Mouse (Mus musculus) hindbrain, embryonic 12.5 days (tissue): ENCODE results near the gene Fhl2. TPM values are rescaled to one million over a fixed set of nuclear protein-coding genes. Genes with fewer than 3 reads are reported as not detected.
"Not testable (repeated sequence)": the region's sequence is repeated elsewhere in the genome, so short reads cannot be mapped to it uniquely, and the experiment has no call there.

Experiments used
- ATAC-seq: fragments of 200-750 bp; cut with Nextera tagmentation; 2 replicates; pipeline ENCODE4 v1.8.0; 2017; ENCODE audit warnings: moderate TSS enrichment; ENCODE audit not compliant: low FRiP score
- H3K27ac ChIP-seq: fragments of 300-500 bp; sonication (generic); 2 replicates; pipeline ENCODE4 v1.5.1; 2016; ENCODE audit warnings: mild to moderate bottlenecking
- H3K27me3 ChIP-seq: fragments of 300-500 bp; sonication (generic); 2 replicates; pipeline ENCODE4 v1.6.1; 2016; ENCODE audit warnings: mild to moderate bottlenecking
- H3K36me3 ChIP-seq: fragments of 300-500 bp; sonication (generic); 2 replicates; pipeline ENCODE4 v1.6.1; 2016; ENCODE audit warnings: mild to moderate bottlenecking
- H3K4me1 ChIP-seq: fragments of 300-500 bp; sonication (generic); 2 replicates; pipeline ENCODE4 v1.6.1; 2016
- H3K4me2 ChIP-seq: fragments of 300-500 bp; sonication (generic); replicated peaks from 2 replicates; pipeline ENCODE4 v1.6.1; 2016; ENCODE audit warnings: mild to moderate bottlenecking
- H3K4me3 ChIP-seq: fragments of 300-500 bp; sonication (generic); 2 replicates; pipeline ENCODE4 v1.5.1; 2016; ENCODE audit warnings: mild to moderate bottlenecking
- H3K9ac ChIP-seq: fragments of 300-500 bp; sonication (generic); 2 replicates; pipeline ENCODE4 v1.6.1; 2016; ENCODE audit warnings: mild to moderate bottlenecking, moderate library complexity
- H3K9me3 ChIP-seq: fragments of 300-500 bp; sonication (generic); replicated peaks from 2 replicates; pipeline ENCODE4 v1.6.1; 2016; ENCODE audit warnings: mild to moderate bottlenecking
- WGBS: fragments of 180-500 bp; shearing (Covaris S2); methylation state at CpG from one replicate; pipeline ENCODE4 v1.1.7; 2016; 5-methylcytosine and 5-hydroxymethylcytosine counted together
- polyA plus RNA-seq: library from polyadenylated mRNA; unstranded; fragments of >200 nt; fragmentation: Nextera tagmentation; extraction: Ambion mirVana; gene quantifications from 2 replicates; pipeline ENCODE4 v1.2.1, GENCODE M21; 2016

Fhl2 gene
- polyA plus RNA-seq, 1 experiment from 2014 or later: 11.8 TPM

GRCm38 (mm10) chr1:43211274-43211673 is 14.5 kb upstream of the Fhl2 start:
- no peaks in the 10 kb centered on the region for H3K9me3 ChIP-seq
- H3K4me2 ChIP-seq: no peak overlapping the region
- H3K9ac ChIP-seq: no peak overlapping the region
- H3K27me3 ChIP-seq: no peaks in the 10 kb centered on the region
- no peaks in the 10 kb centered on the region for H3K36me3 ChIP-seq
- no peak for ATAC-seq
- 71% methylated on average over 1 of the region's 1 CpGs for WGBS
- no peak overlapping the region for H3K27ac ChIP-seq
- no peaks in the 10 kb centered on the region for H3K4me1 ChIP-seq
- H3K4me3 ChIP-seq: no peak overlapping the region

- Histone ChIP-seq H3K27ac (no peak overlapping the region), H3K36me3 (no peaks in the 10 kb centered on the region), H3K9ac (no peak overlapping the region), H3K4me1 (no peaks in the 10 kb centered on the region), H3K4me3 (no peak overlapping the region), H3K9me3 (no peaks in the 10 kb centered on the region), H3K27me3 (no peaks in the 10 kb centered on the region), H3K4me2 (no peak overlapping the region)
- WGBS: 86% methylated on average over 9 of the region's 9 CpGs
- no peak for ATAC-seq
These were observed 13.5 kb upstream of the Fhl2 start for GRCm38 (mm10) chr1:43210285-43210684.

- no peaks in the 10 kb centered on the region for H3K9me3 ChIP-seq
These were observed 10.4 kb upstream of the Fhl2 start for GRCm38 (mm10) chr1:43207147-43207546.

DNA sequence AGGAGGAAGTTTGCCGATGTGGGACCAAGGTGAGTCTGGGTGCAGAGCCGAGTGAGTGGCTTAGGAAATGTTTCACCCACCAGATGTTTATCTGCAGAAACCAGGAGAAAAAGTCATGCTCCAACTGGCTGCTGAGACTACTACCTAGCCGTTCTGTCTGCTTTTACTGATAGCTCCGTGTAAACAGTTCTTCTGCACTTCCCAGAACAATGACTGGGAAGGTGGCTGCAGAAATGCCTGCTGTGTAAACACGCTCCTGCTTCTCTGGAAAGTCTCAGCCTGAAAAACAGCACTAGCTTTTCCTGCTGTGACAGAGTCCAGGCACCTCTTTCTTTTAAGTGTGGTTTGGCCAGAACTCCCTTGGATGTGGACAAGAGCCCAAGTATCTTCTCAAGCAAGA is 6.5 kb upstream of the Fhl2 start:
- H3K4me2 ChIP-seq: no peak overlapping the region
- no peak overlapping the region for H3K27ac ChIP-seq
- ATAC-seq: no peak
- no peaks in the 10 kb centered on the region for H3K4me1 ChIP-seq
- H3K27me3 ChIP-seq: no peaks in the 10 kb centered on the region
- no peak overlapping the region for H3K9ac ChIP-seq
- no peak overlapping the region for H3K4me3 ChIP-seq
- no peaks in the 10 kb centered on the region for H3K9me3 ChIP-seq
- 58% methylated on average over 5 of the region's 5 CpGs for WGBS
- H3K36me3 ChIP-seq: no peaks in the 10 kb centered on the region

More at GRCm38 (mm10) chr1:43207147-43207546, 10.4 kb upstream of the Fhl2 start:
- no peaks in the 10 kb centered on the region for H3K27me3 ChIP-seq
- H3K9ac ChIP-seq: no peak overlapping the region
- no peak overlapping the region for H3K4me3 ChIP-seq
- H3K4me1 ChIP-seq: no peaks in the 10 kb centered on the region
- ATAC-seq: no peak
- no peak overlapping the region for H3K4me2 ChIP-seq
- 85% methylated on average over 1 of the region's 1 CpGs for WGBS
- H3K36me3 ChIP-seq: no peaks in the 10 kb centered on the region
- H3K27ac ChIP-seq: no peak overlapping the region

- no peak for ATAC-seq
- H3K9me3 ChIP-seq: no peaks in the 10 kb centered on the region
These were observed 5.4 kb upstream of the Fhl2 start for GRCm38 (mm10) chr1:43202226-43202625.

DNA sequence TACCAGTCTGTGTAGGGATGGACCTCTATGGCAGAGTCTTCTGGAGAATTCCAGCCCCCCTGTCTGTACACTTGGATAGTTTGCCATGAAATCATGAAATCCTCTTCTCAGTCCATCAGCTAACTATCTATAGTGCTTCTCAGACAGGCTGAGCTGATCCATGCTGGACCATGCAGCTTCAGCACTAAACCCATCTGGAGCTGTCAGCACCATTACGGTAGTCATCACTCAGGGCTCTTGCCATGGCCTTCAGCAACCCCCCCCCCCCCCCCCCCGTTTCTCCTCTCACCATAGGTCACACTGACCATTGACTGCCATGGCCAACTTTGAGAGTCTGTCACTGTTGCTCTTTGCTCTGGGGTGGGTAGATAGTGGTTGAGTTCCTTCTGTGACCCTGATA is 5.0 kb upstream of the Fhl2 start:
- H3K36me3 ChIP-seq: no peaks in the 10 kb centered on the region
- H3K9me3 ChIP-seq: no peaks in the 10 kb centered on the region
- ATAC-seq: no peak
- H3K4me3 ChIP-seq: no peak overlapping the region
- no peak overlapping the region for H3K27ac ChIP-seq
- H3K4me2 ChIP-seq: no peak overlapping the region
- no peak overlapping the region for H3K9ac ChIP-seq
- no peaks in the 10 kb centered on the region for H3K4me1 ChIP-seq
- H3K27me3 ChIP-seq: no peaks in the 10 kb centered on the region
- WGBS: 64% methylated on average over 2 of the region's 2 CpGs

More at GRCm38 (mm10) chr1:43202226-43202625, 5.4 kb upstream of the Fhl2 start:
- Histone ChIP-seq H3K4me3 (no peak overlapping the region), H3K27ac (no peak overlapping the region), H3K9ac (no peak overlapping the region), H3K4me2 (no peak overlapping the region), H3K4me1 (no peaks in the 10 kb centered on the region), H3K36me3 (no peaks in the 10 kb centered on the region), H3K27me3 (no peaks in the 10 kb centered on the region)

DNA sequence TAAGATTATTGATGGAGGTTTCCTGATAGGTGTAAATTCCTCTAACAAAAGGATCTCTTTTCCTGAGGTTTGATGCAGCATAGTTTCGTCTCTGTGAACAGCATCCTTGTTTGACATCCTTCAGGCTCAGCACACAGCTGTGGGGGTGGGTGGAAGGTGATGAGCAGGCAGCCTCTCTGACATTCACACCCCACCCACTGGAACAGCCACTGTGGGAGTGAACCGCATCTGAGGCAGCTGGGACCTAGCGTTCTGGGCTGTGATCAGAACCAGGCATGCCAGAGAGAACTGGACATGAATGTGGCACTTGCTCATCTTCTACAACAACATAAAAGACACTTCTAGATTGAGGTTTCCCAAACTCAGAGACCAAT is 3.1 kb upstream of the Fhl2 start:
- Histone ChIP-seq H3K4me2 (no peak overlapping the region), H3K4me1 (no peaks in the 10 kb centered on the region), H3K9me3 (no peaks in the 10 kb centered on the region), H3K9ac (no peak overlapping the region), H3K27ac (no peak overlapping the region), H3K36me3 (no peaks in the 10 kb centered on the region), H3K4me3 (no peak overlapping the region), H3K27me3 (no peaks in the 10 kb centered on the region)
- 68% methylated on average over 3 of the region's 3 CpGs for WGBS
- no peak for ATAC-seq

DNA sequence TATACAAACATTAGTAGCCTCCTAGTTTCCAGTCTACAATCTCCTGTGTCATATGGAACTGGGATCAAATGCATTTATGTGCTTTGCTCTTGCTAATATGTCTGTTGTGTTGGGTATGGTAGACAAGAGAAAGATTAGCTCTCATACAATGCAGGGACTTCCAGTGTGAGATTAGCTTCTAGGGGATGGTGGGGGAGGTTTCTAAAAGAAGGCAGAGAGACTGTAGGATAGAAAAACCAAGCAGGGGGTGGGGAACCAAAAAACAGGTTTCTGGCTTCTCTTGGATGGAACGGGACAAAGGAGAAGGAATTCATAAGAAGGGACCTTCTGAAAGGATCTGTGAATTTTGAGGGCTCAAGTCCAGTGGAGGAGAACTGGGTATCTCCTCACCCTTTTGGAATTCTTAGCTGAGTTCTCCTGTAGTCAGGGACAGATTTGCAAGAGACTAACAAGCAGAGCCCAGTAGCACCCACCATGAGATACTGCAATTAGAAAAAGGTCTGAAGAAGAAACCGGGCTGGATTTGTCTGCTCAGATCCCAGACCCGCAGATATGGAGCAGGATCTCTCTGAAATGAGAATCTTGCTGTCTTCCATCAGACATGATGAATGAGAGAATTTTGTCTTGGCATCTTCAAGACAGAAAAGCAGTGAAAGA is 2.6 kb upstream of the Fhl2 start:
- no peak overlapping the region for H3K27ac ChIP-seq

DNA sequence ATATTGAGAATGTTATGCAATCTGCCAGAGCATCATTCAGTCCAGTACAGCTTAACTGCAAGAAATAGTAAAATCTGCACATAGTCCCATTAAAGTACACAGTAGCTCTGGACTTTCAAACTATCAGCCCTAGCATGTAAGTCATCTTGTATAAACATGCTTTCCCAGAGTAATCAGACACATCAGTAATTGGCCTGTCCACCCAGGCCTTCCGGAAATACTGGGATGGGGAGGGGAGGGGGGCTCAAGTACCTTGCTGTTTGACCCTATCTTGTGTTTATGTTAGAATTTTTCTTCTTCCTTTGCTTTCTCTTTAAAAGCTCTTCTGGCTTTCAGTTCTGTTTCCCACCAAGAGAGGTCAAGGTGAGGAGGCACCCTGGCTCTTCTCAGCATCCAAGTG is 725 bp downstream of the Fhl2 start:
- H3K36me3 ChIP-seq: no peaks in the 10 kb centered on the region
- H3K4me1 ChIP-seq: no peaks in the 10 kb centered on the region
- H3K9ac ChIP-seq: no peak overlapping the region
- 60% methylated on average over 1 of the region's 1 CpGs for WGBS
- H3K27me3 ChIP-seq: no peaks in the 10 kb centered on the region
- no peak overlapping the region for H3K4me2 ChIP-seq
- no peaks in the 10 kb centered on the region for H3K9me3 ChIP-seq
- H3K27ac ChIP-seq: no peak overlapping the region
- no peak overlapping the region for H3K4me3 ChIP-seq
- no peak for ATAC-seq

More for the DNA sequence above, 2.6 kb upstream of the Fhl2 start:
- no peaks in the 10 kb centered on the region for H3K4me1 ChIP-seq
- H3K4me3 ChIP-seq: no peak overlapping the region
- no peak overlapping the region for H3K4me2 ChIP-seq
- 86% methylated on average over 3 of the region's 3 CpGs for WGBS
- no peak overlapping the region for H3K9ac ChIP-seq
- H3K9me3 ChIP-seq: no peaks in the 10 kb centered on the region
- no peaks in the 10 kb centered on the region for H3K27me3 ChIP-seq
- no peak for ATAC-seq
- no peaks in the 10 kb centered on the region for H3K36me3 ChIP-seq

- no peak overlapping the region for H3K9ac ChIP-seq
- no peak overlapping the region for H3K27ac ChIP-seq
- WGBS: 94% methylated on average over 6 of the region's 6 CpGs
- H3K9me3 ChIP-seq: no peaks in the 10 kb centered on the region
- no peak overlapping the region for H3K4me2 ChIP-seq
- H3K27me3 ChIP-seq: no peaks in the 10 kb centered on the region
- no peaks in the 10 kb centered on the region for H3K4me1 ChIP-seq
- no peak for ATAC-seq
- H3K4me3 ChIP-seq: no peak overlapping the region
- H3K36me3 ChIP-seq: no peaks in the 10 kb centered on the region
These were observed 3.4 kb downstream of the Fhl2 start for GRCm38 (mm10) chr1:43193423-43193822.

DNA sequence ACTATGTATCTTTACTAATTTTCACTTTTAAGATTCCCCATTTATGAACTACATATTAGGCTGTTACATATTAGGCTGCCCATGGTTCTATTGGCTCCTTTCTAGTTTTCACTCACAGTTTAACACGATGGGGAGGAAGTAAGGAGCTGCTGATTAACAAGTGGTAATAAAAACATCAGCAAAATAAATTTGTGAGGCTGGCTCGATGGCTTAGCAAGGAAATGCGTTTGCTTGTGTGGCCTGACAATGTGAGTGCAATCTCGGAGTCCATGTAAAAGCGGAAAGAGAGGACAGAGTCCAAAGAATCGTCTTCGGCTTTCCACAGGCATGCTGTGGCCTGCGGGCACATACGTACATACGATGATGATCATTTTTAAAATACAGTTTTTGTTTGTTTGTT is 4.3 kb downstream of the Fhl2 start:
- no peak for ATAC-seq
- Histone ChIP-seq H3K4me3 (no peak overlapping the region), H3K4me1 (no peaks in the 10 kb centered on the region), H3K9me3 (no peaks in the 10 kb centered on the region), H3K9ac (no peak overlapping the region), H3K36me3 (no peaks in the 10 kb centered on the region), H3K27ac (no peak overlapping the region), H3K27me3 (no peaks in the 10 kb centered on the region), H3K4me2 (no peak overlapping the region)
- 90% methylated on average over 10 of the region's 10 CpGs for WGBS

DNA sequence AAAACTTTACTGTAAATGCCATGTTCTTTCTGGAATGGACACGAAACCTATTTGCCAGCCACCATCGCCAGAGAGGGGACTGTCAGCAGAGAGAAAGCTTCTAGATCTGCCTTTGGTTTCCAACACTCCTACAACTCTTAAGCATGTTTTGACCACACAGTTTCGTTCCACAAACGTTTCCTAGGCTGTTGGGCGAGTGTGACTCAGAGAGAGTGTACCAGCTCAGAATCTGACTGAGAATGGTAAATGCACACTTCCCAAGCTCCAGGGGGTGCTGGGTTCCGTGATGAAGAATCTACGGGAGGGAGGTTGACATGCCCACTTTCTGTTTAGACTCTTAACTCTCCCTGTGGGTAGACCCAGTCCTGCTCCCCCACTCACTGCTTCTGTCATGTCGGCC is 5.7 kb downstream of the Fhl2 start:
- no peak overlapping the region for H3K4me3 ChIP-seq
- H3K9ac ChIP-seq: no peak overlapping the region
- no peaks in the 10 kb centered on the region for H3K9me3 ChIP-seq
- H3K4me2 ChIP-seq: no peak overlapping the region
- no peaks in the 10 kb centered on the region for H3K27me3 ChIP-seq
- H3K27ac ChIP-seq: no peak overlapping the region
- 82% methylated on average over 8 of the region's 8 CpGs for WGBS
- peaks cover 5% of the 10 kb centered on the region for H3K4me1 ChIP-seq
- H3K36me3 ChIP-seq: no peaks in the 10 kb centered on the region
- ATAC-seq: no peak

DNA sequence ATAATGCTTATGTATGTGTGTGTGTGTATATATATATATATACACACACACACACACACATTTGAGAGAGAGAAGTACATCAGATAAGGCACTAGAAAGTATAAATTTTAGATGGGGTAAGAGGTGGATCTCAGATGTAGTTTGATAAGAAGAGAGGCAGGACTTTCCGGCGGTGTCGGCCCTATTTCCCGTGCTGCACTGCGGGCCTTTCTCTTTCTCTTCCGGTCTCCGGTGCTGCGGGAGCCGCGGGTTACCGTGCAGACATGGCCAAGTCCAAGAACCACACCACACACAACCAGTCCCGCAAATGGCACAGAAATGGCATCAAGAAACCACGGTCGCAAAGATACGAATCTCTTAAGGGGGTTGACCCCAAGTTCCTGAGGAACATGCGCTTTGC is 7.9 kb downstream of the Fhl2 start:
- not testable (repeated sequence) for H3K36me3 ChIP-seq, H3K27me3 ChIP-seq, H3K27ac ChIP-seq, H3K9ac ChIP-seq, H3K4me1 ChIP-seq, H3K9me3 ChIP-seq, H3K4me2 ChIP-seq, H3K4me3 ChIP-seq, ATAC-seq
- WGBS: over 99% methylated on average over 12 of the region's 16 CpGs
